Mouse (Mus musculus): ENCODE results near the gene Rnf11.

DNA sequence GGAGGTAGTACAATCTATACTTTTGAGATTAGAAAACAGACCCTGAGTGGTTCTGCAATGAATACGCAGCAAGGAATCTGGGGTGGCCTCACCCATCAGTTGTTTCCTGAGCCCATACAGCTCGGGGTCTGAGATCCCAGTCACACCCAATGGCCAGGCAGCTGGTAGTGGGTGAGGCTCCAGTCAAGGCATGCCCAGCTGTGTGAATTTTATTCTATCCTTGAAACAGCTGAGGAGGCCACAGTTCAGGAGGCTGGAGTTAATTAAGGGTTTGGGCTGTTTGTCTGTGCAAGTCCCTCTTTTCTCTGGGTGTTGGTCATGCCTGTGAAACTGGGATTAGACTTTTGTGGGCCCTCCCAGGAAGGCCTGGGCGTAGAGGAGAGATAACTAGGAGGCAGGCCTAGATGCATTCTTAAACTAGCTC, 44.7 kb downstream of the Rnf11 start:
- TF ChIP-seq NANOG (IDR thresholded peaks at IDR 0.05; ENCODE audit: borderline replicate concordance, low read length) = no peak
- no peak for TF ChIP-seq CTCF (conservative IDR thresholded peaks at IDR 0.05; ENCODE audit: low read length)
- TF ChIP-seq POU5F1 (IDR thresholded peaks at IDR 0.05; ENCODE audit: borderline replicate concordance, low read length) = no peak
